Mouse (Mus musculus): ENCODE results near the gene P2ry2. TPM values are rescaled to one million over a fixed set of nuclear protein-coding genes. Genes with fewer than 3 reads are reported as not detected.

The P2ry2 gene
- total and polyA plus RNA-seq, 2 experiments from 2014 or later: 3.8 to 12.9 TPM

DNA sequence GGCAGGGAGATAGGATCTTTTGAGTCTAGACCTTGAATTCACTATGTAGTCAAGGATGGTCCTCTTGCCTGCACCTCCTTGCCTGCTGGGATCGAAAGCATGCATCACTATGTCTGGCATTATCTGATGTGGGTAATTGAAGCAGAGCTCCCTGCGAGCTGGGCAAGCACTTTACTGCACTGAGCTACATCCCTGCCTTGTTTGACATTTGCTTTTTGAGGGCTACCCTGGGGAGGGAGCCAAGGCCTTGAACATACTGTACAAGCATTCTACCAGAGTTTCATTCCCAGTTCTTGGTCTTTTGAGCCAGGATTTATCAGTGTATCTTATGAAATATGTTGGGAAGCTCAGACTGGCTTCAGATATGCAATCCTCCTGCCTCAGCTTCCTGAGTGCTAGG, 40.5 kb upstream of the P2ry2 start:
- WGBS: 57% methylated on average over 2 of the region's 2 CpGs
- H3K4me1 ChIP-seq (ENCODE audit: control insufficient read depth, insufficient read depth): peaks cover 12% of the 10 kb centered on the region
- H3K9ac ChIP-seq (replicated peaks; ENCODE audit: low read depth, low read length): no peak overlapping the region
- no peaks in the 10 kb centered on the region for H3K9me3 ChIP-seq (replicated peaks; ENCODE audit: control insufficient read depth, low read length)
- H3K4me2 ChIP-seq (ENCODE audit: low read depth, low read length): no peak overlapping the region
- no peaks in the 10 kb centered on the region for H3K27me3 ChIP-seq (ENCODE audit: control insufficient read depth, insufficient read depth, low read length)
- ATAC-seq (ENCODE audit: insufficient read depth, low read depth) (no peak), DNase-seq (ENCODE audit: low spot score) (no peak)
- no peak for TF ChIP-seq EP300 (IDR thresholded peaks at IDR 0.05; ENCODE audit: low read depth)
- H3K4me3 ChIP-seq (ENCODE audit: low read depth, low read length): no peak overlapping the region
- no peak overlapping the region for H3K27ac ChIP-seq (ENCODE audit: low read depth)
- H3K36me3 ChIP-seq (replicated peaks; ENCODE audit: control insufficient read depth, insufficient read depth, low read length): no peaks in the 10 kb centered on the region

DNA sequence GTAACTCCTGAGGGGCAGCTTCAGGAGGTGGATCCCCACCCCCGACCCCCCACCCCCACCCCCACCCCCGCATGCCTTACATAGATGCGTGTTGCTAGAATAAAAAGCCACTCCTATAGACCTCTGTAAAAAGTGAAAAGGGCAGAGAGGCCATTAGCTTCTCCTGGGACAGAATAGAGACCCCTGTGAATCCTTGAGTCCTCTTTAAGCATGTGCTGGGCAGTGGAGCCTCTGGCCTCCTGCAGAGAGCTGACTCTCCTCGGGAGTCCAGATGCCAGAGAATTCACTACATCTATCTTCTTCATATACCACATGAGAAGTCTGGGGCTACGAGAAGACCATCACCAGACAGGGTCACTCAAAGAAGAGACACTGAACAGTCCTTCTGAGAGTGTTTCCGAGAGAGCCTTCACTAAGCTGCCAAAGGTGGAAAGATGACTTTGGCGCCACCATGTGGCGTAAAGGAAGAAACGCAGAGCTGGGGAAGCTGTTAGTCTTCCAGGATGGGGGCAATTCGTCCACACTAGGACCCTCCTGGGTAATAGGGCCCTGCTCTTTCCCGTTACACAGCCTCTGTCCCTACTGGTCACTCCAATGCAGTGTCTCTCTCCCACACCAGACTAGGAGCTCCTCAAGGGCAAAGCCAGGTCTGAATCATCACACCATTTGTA, 39.0 kb upstream of the P2ry2 start:
- 15% methylated on average over 11 of the region's 11 CpGs for WGBS
- no peaks in the 10 kb centered on the region for H3K27me3 ChIP-seq (ENCODE audit: control insufficient read depth, insufficient read depth, low read length)
- no peaks in the 10 kb centered on the region for H3K9me3 ChIP-seq (replicated peaks; ENCODE audit: control insufficient read depth, low read length)
- H3K4me1 ChIP-seq (ENCODE audit: control insufficient read depth, insufficient read depth): peaks cover 12% of the 10 kb centered on the region
- H3K36me3 ChIP-seq (replicated peaks; ENCODE audit: control insufficient read depth, insufficient read depth, low read length): no peaks in the 10 kb centered on the region
- 0 out of 2 replicates have a peak overlapping the region, but pooled peaks have one; percentile 4 for H3K4me2 ChIP-seq (ENCODE audit: low read depth, low read length)
- DNase-seq (ENCODE audit: low spot score) (peak; percentile 79), ATAC-seq (ENCODE audit: insufficient read depth, low read depth) (peak; percentile 58)
- no peak overlapping the region for H3K4me3 ChIP-seq (ENCODE audit: low read depth, low read length)
- no peak for TF ChIP-seq EP300 (IDR thresholded peaks at IDR 0.05; ENCODE audit: low read depth)
- TF ChIP-seq CTCF (IDR thresholded peaks at IDR 0.05; ENCODE audit: low read depth): peak; percentile 96
- peak overlapping the region; percentile 78 for H3K27ac ChIP-seq (ENCODE audit: low read depth)
- no peak overlapping the region for H3K9ac ChIP-seq (replicated peaks; ENCODE audit: low read depth, low read length)

DNA sequence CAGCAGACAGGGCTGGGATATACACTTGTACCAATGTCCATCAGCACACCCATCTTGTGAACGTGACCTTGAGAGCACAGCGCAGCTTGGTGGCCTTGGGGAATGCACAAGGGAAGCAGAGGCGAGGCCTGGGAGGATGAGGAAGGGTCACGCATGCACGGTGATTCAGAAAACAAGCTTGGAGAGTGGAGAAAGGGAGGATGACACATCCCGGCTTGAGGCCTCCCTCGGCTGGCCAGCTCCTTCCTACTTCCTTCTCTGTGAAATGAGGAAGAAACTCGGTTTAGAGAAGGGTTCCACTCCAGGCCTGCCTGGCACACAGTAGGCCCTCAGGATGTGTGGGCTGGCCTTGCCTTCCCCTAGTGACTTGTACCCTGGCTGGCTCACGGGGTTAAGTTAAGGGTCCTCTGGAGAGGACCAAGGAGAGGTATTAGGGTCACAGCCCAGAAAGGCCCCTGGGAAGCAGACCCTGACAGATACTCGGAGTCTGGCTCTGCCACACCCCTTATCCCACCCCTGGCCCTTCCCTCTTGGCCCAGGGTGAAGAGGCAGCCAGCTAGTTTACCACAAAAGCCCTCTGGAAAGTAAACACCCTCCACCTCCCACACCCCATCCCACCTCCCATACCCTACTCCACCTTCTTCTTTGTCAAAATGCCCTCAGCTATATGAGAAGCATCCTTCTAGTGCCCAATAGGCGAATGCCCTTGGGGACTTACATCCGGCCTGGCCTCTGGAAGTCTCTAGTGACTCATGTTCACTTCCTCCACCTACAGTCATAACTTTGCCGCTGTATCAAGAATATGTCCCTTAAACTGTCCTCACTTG, 38.3 kb upstream of the P2ry2 start:
- 62% methylated on average over 13 of the region's 13 CpGs for WGBS
- ATAC-seq (ENCODE audit: insufficient read depth, low read depth): peak; percentile 43
- H3K27ac ChIP-seq (ENCODE audit: low read depth): peak overlapping the region; percentile 78

DNA sequence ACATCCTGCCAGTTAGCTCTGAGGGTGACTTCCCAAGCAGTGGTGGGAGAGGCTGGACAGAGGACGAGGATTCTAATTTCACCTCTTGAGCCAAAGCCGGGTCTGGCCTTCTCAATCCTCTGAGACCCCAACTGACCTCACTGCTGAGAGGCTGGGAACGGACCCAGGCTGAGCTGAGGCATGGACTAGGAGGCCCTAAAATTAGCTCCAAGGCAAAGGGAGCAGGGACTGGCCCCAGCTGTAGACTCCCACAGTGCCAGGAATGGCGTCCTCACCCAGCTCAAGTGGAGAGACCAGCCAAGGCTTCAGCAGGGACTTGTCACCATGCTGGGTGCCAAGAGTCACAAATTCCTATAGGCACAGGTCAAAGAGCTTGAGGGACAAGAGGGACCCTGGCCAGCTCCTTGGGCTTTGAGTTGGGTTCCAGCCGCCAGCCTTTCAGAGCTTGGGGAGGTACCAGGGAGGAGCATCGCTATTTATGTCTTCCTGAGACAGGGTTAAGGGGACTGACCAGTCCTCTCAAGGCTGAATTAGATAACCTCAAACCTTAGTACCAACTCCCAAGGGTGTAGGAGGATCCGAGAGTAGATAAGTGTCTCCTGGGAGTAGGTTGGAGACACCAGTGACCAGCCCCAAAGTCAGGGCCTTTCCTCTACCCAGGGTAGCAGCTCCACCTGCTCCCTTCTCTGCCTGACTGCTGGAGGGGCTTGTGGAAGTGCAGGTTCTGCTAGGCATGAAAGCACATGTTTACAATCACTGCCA, 36.8 kb upstream of the P2ry2 start:
- ATAC-seq (ENCODE audit: insufficient read depth, low read depth) (peak; percentile 62), DNase-seq (ENCODE audit: low spot score) (peak; percentile 44)
- Histone ChIP-seq H3K4me1 (ENCODE audit: control insufficient read depth, insufficient read depth) (peaks cover 12% of the 10 kb centered on the region), H3K36me3 (replicated peaks; ENCODE audit: control insufficient read depth, insufficient read depth, low read length) (no peaks in the 10 kb centered on the region), H3K4me2 (ENCODE audit: low read depth, low read length) (no peak overlapping the region), H3K27me3 (ENCODE audit: control insufficient read depth, insufficient read depth, low read length) (no peaks in the 10 kb centered on the region), H3K4me3 (ENCODE audit: low read depth, low read length) (no peak overlapping the region), H3K9ac (replicated peaks; ENCODE audit: low read depth, low read length) (no peak overlapping the region), H3K27ac (ENCODE audit: low read depth) (peak overlapping the region; percentile 48), H3K9me3 (replicated peaks; ENCODE audit: control insufficient read depth, low read length) (no peaks in the 10 kb centered on the region)
- no peak for TF ChIP-seq CTCF (IDR thresholded peaks at IDR 0.05; ENCODE audit: low read depth)
- no peak for TF ChIP-seq EP300 (IDR thresholded peaks at IDR 0.05; ENCODE audit: low read depth)
- 39% methylated on average over 7 of the region's 7 CpGs for WGBS

More for the DNA sequence above, 38.3 kb upstream of the P2ry2 start:
- no peak overlapping the region for H3K9ac ChIP-seq (replicated peaks; ENCODE audit: low read depth, low read length)
- peaks cover 12% of the 10 kb centered on the region for H3K4me1 ChIP-seq (ENCODE audit: control insufficient read depth, insufficient read depth)
- TF ChIP-seq CTCF (IDR thresholded peaks at IDR 0.05; ENCODE audit: low read depth) (no peak), EP300 (IDR thresholded peaks at IDR 0.05; ENCODE audit: low read depth) (no peak)
- H3K27me3 ChIP-seq (ENCODE audit: control insufficient read depth, insufficient read depth, low read length): no peaks in the 10 kb centered on the region
- no peak for DNase-seq (ENCODE audit: low spot score)
- H3K36me3 ChIP-seq (replicated peaks; ENCODE audit: control insufficient read depth, insufficient read depth, low read length): no peaks in the 10 kb centered on the region
- H3K4me2 ChIP-seq (ENCODE audit: low read depth, low read length): no peak overlapping the region
- H3K9me3 ChIP-seq (replicated peaks; ENCODE audit: control insufficient read depth, low read length): no peaks in the 10 kb centered on the region
- H3K4me3 ChIP-seq (ENCODE audit: low read depth, low read length): no peak overlapping the region

DNA sequence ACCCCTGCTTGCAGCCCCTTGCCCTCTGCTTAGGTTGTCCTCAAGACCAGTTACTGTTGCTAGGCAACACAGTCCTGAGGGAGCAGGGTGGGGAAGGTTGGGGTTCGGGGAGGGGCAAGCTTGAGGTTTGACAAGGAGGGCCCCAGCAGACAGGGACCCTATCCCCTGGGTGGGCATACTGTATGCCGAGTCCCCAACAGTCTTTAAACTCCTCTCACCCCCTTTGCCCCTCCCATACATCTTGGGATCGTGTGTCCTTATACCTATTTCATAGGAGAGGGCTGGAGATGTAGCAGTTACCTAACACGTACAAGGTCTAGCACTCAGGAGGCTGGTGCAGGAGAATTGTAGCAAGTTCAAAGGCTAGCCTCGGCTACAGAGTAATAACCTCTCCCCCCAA, 35.6 kb upstream of the P2ry2 start:
- Histone ChIP-seq H3K4me1 (ENCODE audit: control insufficient read depth, insufficient read depth) (peaks cover 12% of the 10 kb centered on the region), H3K9me3 (replicated peaks; ENCODE audit: control insufficient read depth, low read length) (no peaks in the 10 kb centered on the region), H3K27ac (ENCODE audit: low read depth) (no peak overlapping the region), H3K27me3 (ENCODE audit: control insufficient read depth, insufficient read depth, low read length) (no peaks in the 10 kb centered on the region), H3K4me2 (ENCODE audit: low read depth, low read length) (no peak overlapping the region), H3K36me3 (replicated peaks; ENCODE audit: control insufficient read depth, insufficient read depth, low read length) (no peaks in the 10 kb centered on the region), H3K4me3 (ENCODE audit: low read depth, low read length) (no peak overlapping the region), H3K9ac (replicated peaks; ENCODE audit: low read depth, low read length) (no peak overlapping the region)
- 81% methylated on average over 5 of the region's 5 CpGs for whole genome bisulfite sequencing
- TF ChIP-seq CTCF (IDR thresholded peaks at IDR 0.05; ENCODE audit: low read depth) (no peak), EP300 (IDR thresholded peaks at IDR 0.05; ENCODE audit: low read depth) (no peak)
- ATAC-seq (ENCODE audit: insufficient read depth, low read depth) (no peak), DNase-seq (ENCODE audit: low spot score) (no peak)

Data from heart, postnatal 0 days (tissue).